Mouse (Mus musculus): ENCODE data around the gene Prr23a1. TPM values are rescaled to one million over a fixed set of nuclear protein-coding genes. Genes with fewer than 3 reads are reported as not detected.

Prr23a1 gene
- polyA plus RNA-seq, 1 experiment from 2014 or later = not detected

GRCm38 (mm10) chr9:98823805-98824204 is 18.5 kb upstream of the Prr23a1 start:
- no peaks in the 10 kb centered on the region for H3K4me1 ChIP-seq
- no peak overlapping the region for H3K4me2 ChIP-seq
- H3K27me3 ChIP-seq = no peaks in the 10 kb centered on the region
- no peaks in the 10 kb centered on the region for H3K36me3 ChIP-seq
- no peak overlapping the region for H3K9ac ChIP-seq
- H3K27ac ChIP-seq = no peak overlapping the region
- no peak overlapping the region for H3K4me3 ChIP-seq
- WGBS = 83% methylated on average over 7 of the region's 7 CpGs
- no peaks in the 10 kb centered on the region for H3K9me3 ChIP-seq
- ATAC-seq (ENCODE audit: borderline replicate concordance, extremely low read depth, low FRiP score, low TSS enrichment) = no peak

- no peaks in the 10 kb centered on the region for H3K36me3 ChIP-seq
- H3K9me3 ChIP-seq = no peaks in the 10 kb centered on the region
- H3K4me3 ChIP-seq = no peak overlapping the region
- H3K4me2 ChIP-seq = no peak overlapping the region
- 36% methylated on average over 5 of the region's 5 CpGs for WGBS
- H3K4me1 ChIP-seq = no peaks in the 10 kb centered on the region
- H3K9ac ChIP-seq = no peak overlapping the region
- H3K27ac ChIP-seq = no peak overlapping the region
- H3K27me3 ChIP-seq = no peaks in the 10 kb centered on the region
- no peak for ATAC-seq (ENCODE audit: borderline replicate concordance, extremely low read depth, low FRiP score, low TSS enrichment)
Measured at GRCm38 (mm10) chr9:98829508-98829907, 12.8 kb upstream of the Prr23a1 start.

GRCm38 (mm10) chr9:98837537-98838074 is 4.7 kb upstream of the Prr23a1 start:
- no peaks in the 10 kb centered on the region for H3K4me1 ChIP-seq
- 51% methylated on average over 7 of the region's 7 CpGs for WGBS
- H3K9me3 ChIP-seq = no peaks in the 10 kb centered on the region
- no peak for ATAC-seq (ENCODE audit: borderline replicate concordance, extremely low read depth, low FRiP score, low TSS enrichment)
- no peak overlapping the region for H3K9ac ChIP-seq
- H3K27me3 ChIP-seq = no peaks in the 10 kb centered on the region
- no peak overlapping the region for H3K27ac ChIP-seq
- H3K4me3 ChIP-seq = no peak overlapping the region
- no peak overlapping the region for H3K4me2 ChIP-seq
- no peaks in the 10 kb centered on the region for H3K36me3 ChIP-seq

GRCm38 (mm10) chr9:98856210-98856609 is 13.9 kb downstream of the Prr23a1 start, which contains the start of gene Prr23a2:
Prr23a2 (plus strand) TSS chr9:98856494.
- ATAC-seq (ENCODE audit: borderline replicate concordance, extremely low read depth, low FRiP score, low TSS enrichment) = 0 out of 2 replicates have a peak, but pooled peaks have one; percentile 27
- Histone ChIP-seq H3K9me3 (no peaks in the 10 kb centered on the region), H3K4me1 (no peaks in the 10 kb centered on the region), H3K4me3 (no peak within 1 kb of the TSS), H3K9ac (no peak within 1 kb of the TSS), H3K36me3 (no peaks in the 10 kb centered on the region), H3K4me2 (no peak within 1 kb of the TSS), H3K27ac (no peak within 1 kb of the TSS), H3K27me3 (no peaks in the 10 kb centered on the region)
- WGBS = 63% methylated on average over 18 of the region's 18 CpGs

GRCm38 (mm10) chr9:98863463-98863862 is 21.2 kb downstream of the Prr23a1 start:
- no peaks in the 10 kb centered on the region for H3K4me1 ChIP-seq
- no peaks in the 10 kb centered on the region for H3K9me3 ChIP-seq
- no peak overlapping the region for H3K4me3 ChIP-seq
- 65% methylated on average over 3 of the region's 3 CpGs for WGBS
- H3K27me3 ChIP-seq = no peaks in the 10 kb centered on the region
- no peak overlapping the region for H3K9ac ChIP-seq
- ATAC-seq (ENCODE audit: borderline replicate concordance, extremely low read depth, low FRiP score, low TSS enrichment) = no peak
- H3K36me3 ChIP-seq = no peaks in the 10 kb centered on the region
- H3K4me2 ChIP-seq = no peak overlapping the region
- H3K27ac ChIP-seq = no peak overlapping the region

GRCm38 (mm10) chr9:98864571-98864970 is 22.3 kb downstream of the Prr23a1 start, which contains the start of gene Prr23a3:
Prr23a3 (plus strand) TSS chr9:98864767.
- Histone ChIP-seq H3K9me3 (no peaks in the 10 kb centered on the region), H3K9ac (no peak within 1 kb of the TSS), H3K27me3 (no peaks in the 10 kb centered on the region), H3K4me3 (no peak within 1 kb of the TSS), H3K4me1 (no peaks in the 10 kb centered on the region), H3K4me2 (no peak within 1 kb of the TSS), H3K36me3 (no peaks in the 10 kb centered on the region), H3K27ac (no peak within 1 kb of the TSS)
- no peak for ATAC-seq (ENCODE audit: borderline replicate concordance, extremely low read depth, low FRiP score, low TSS enrichment)
- WGBS = 52% methylated on average over 22 of the region's 22 CpGs

Other genes starting within 250 kb of the Prr23a1 start
- 53.0 and 56.4 TPM in 2 replicates for gene Mrps22, start 240.8 kb upstream of the Prr23a1 start, polyA plus RNA-seq (2015; fragmentation: Nextera tagmentation; extraction: Ambion mirVana)
- gene Prr23a2, start 14.0 kb downstream of the Prr23a1 start, polyA plus RNA-seq (2015; fragmentation: Nextera tagmentation; extraction: Ambion mirVana) = not detected in 2 replicates
- gene Prr23a3, start 22.3 kb downstream of the Prr23a1 start, polyA plus RNA-seq (2015; fragmentation: Nextera tagmentation; extraction: Ambion mirVana) = not detected in 2 replicates
- not detected in 2 replicates for gene 7420426K07Rik, start 60.6 kb downstream of the Prr23a1 start, polyA plus RNA-seq (2015; fragmentation: Nextera tagmentation; extraction: Ambion mirVana)
- gene Foxl2, start 112.8 kb downstream of the Prr23a1 start, polyA plus RNA-seq (2015; fragmentation: Nextera tagmentation; extraction: Ambion mirVana) = not detected in 2 replicates
- 42.3 and 42.9 TPM in 2 replicates for gene Faim, start 143.9 kb downstream of the Prr23a1 start, polyA plus RNA-seq (2015; fragmentation: Nextera tagmentation; extraction: Ambion mirVana)
- not detected in 2 replicates for gene Gm1123, start 193.2 kb downstream of the Prr23a1 start, polyA plus RNA-seq (2015; fragmentation: Nextera tagmentation; extraction: Ambion mirVana)